Mouse (Mus musculus) stomach, postnatal 0 days (tissue): ENCODE data around the gene Thoc5. TPM values are rescaled to one million over a fixed set of nuclear protein-coding genes. Genes with fewer than 3 reads are reported as not detected.
A peak's percentile ranks its signal among the peaks of the same experiment; 100 is the strongest.

ENCODE experiments used
- ATAC-seq: fragments of 200-750 bp; cut with Nextera tagmentation; 2 replicates; pipeline ENCODE4 v1.8.0; 2017; ENCODE audit not compliant: low FRiP score, low TSS enrichment
- DNase-seq: peaks from one replicate; pipeline ENCODE4 v3.0.0-alpha.2; 2016; ENCODE audit warnings: low spot score
- H3K27ac ChIP-seq: fragments of 300-500 bp; sonication (generic); replicated peaks from 2 replicates; pipeline ENCODE4 v1.5.1; 2014; ENCODE audit warnings: mild to moderate bottlenecking, control low read depth
- H3K27me3 ChIP-seq: fragments of 300-500 bp; sonication (generic); 2 replicates; pipeline ENCODE4 v1.6.1; 2014; ENCODE audit warnings: low read length; ENCODE audit not compliant: control insufficient read depth, insufficient read depth
- H3K36me3 ChIP-seq: fragments of 300-500 bp; sonication (generic); 2 replicates; pipeline ENCODE4 v1.6.1; 2014; ENCODE audit warnings: low read length, mixed read lengths; ENCODE audit not compliant: control insufficient read depth, insufficient read depth
- H3K4me1 ChIP-seq: fragments of 300-500 bp; sonication (generic); replicated peaks from 2 replicates; pipeline ENCODE4 v1.6.1; 2014; ENCODE audit warnings: antibody characterized with exemption; ENCODE audit not compliant: control insufficient read depth, insufficient read depth
- H3K4me2 ChIP-seq: fragments of 300-500 bp; sonication (generic); replicated peaks from 2 replicates; pipeline ENCODE4 v1.6.1; 2014; ENCODE audit warnings: low read depth, mild to moderate bottlenecking, control low read depth, moderate library complexity
- H3K4me3 ChIP-seq: fragments of 300-500 bp; sonication (generic); 2 replicates; pipeline ENCODE4 v1.5.1; 2014; ENCODE audit warnings: low read depth, low read length, control low read depth
- H3K9ac ChIP-seq: fragments of 300-500 bp; sonication (generic); 2 replicates; pipeline ENCODE4 v1.6.1; 2014; ENCODE audit warnings: mild to moderate bottlenecking, low read length, control low read depth, mixed read lengths
- H3K9me3 ChIP-seq: fragments of 300-500 bp; sonication (generic); 2 replicates; pipeline ENCODE4 v1.6.1; 2016; ENCODE audit warnings: low read length; ENCODE audit not compliant: control insufficient read depth
- CTCF ChIP-seq: IDR thresholded peaks from 2 replicates; pipeline ENCODE4 v1.5.1; 2016; ENCODE audit warnings: antibody characterized with exemption, low read depth, mild to moderate bottlenecking, moderate library complexity
- EP300 ChIP-seq: optimal IDR thresholded peaks from 2 replicates; pipeline ENCODE3; 2016; ENCODE audit warnings: antibody characterized with exemption
- WGBS: fragments of 180-500 bp; shearing (Covaris S2); extraction: QIAGEN DNeasy Blood & Tissue Kit; methylation state at CpG from one replicate; pipeline ENCODE4 v1.1.7; 2014; 5-methylcytosine and 5-hydroxymethylcytosine counted together
- polyA plus RNA-seq: library from polyadenylated mRNA; unstranded; fragments of >200 nt; fragmentation: Nextera tagmentation; extraction: Ambion mirVana; gene quantifications from 2 replicates; pipeline ENCODE4 v1.2.1, GENCODE M21; 2015

Thoc5 gene
- polyA plus RNA-seq, 1 experiment from 2014 or later, result 18.3 TPM

- ATAC-seq, result no peak
- Histone ChIP-seq H3K4me2 (no peak overlapping the region), H3K9me3 (no peaks in the 10 kb centered on the region), H3K9ac (no peak overlapping the region), H3K4me1 (no peaks in the 10 kb centered on the region), H3K27ac (no peak overlapping the region), H3K27me3 (peaks cover 37% of the 10 kb centered on the region), H3K36me3 (no peaks in the 10 kb centered on the region), H3K4me3 (no peak overlapping the region)
- DNase-seq, result no peak
- TF ChIP-seq EP300, result no peak
- no peak for TF ChIP-seq CTCF
- WGBS, result 41% methylated on average over 8 of the region's 8 CpGs
Measured at GRCm38 (mm10) chr11:4948792-4949191, 53.7 kb downstream of the Thoc5 start.

- Histone ChIP-seq H3K36me3 (no peaks in the 10 kb centered on the region), H3K27me3 (peaks cover 37% of the 10 kb centered on the region), H3K27ac (no peak overlapping the region), H3K4me2 (no peak overlapping the region), H3K9ac (no peak overlapping the region), H3K4me1 (no peaks in the 10 kb centered on the region), H3K9me3 (no peaks in the 10 kb centered on the region), H3K4me3 (no peak overlapping the region)
- no peak for ATAC-seq
- WGBS, result 8% methylated on average over 23 of the region's 23 CpGs
- TF ChIP-seq EP300 (no peak), CTCF (no peak)
- peak; percentile 82 for DNase-seq
Measured at GRCm38 (mm10) chr11:4949256-4950044, 54.3 kb downstream of the Thoc5 start.

- H3K9ac ChIP-seq, result no peak overlapping the region
- H3K36me3 ChIP-seq, result no peaks in the 10 kb centered on the region
- TF ChIP-seq CTCF (no peak), EP300 (no peak)
- no peak overlapping the region for H3K27ac ChIP-seq
- no peak overlapping the region for H3K4me3 ChIP-seq
- H3K9me3 ChIP-seq, result no peaks in the 10 kb centered on the region
- H3K4me2 ChIP-seq, result no peak overlapping the region
- ATAC-seq, result no peak
- H3K4me1 ChIP-seq, result no peaks in the 10 kb centered on the region
- H3K27me3 ChIP-seq, result peaks cover 17% of the 10 kb centered on the region
- WGBS, result 9% methylated on average over 4 of the region's 6 CpGs
- no peak for DNase-seq
Measured at GRCm38 (mm10) chr11:4953401-4953800, 58.3 kb downstream of the Thoc5 start.

GRCm38 (mm10) chr11:4953918-4954317 is 58.8 kb downstream of the Thoc5 start:
- Histone ChIP-seq H3K9me3 (no peaks in the 10 kb centered on the region), H3K27ac (no peak overlapping the region), H3K9ac (0 out of 2 replicates have a peak overlapping the region, but pooled peaks have one; percentile 8), H3K4me2 (no peak overlapping the region), H3K27me3 (peaks cover 11% of the 10 kb centered on the region), H3K4me1 (no peaks in the 10 kb centered on the region), H3K4me3 (no peak overlapping the region), H3K36me3 (no peaks in the 10 kb centered on the region)
- TF ChIP-seq CTCF (no peak), EP300 (no peak)
- ATAC-seq (no peak), DNase-seq (peak; percentile 50)
- under 1% methylated on average over 8 of the region's 8 CpGs for WGBS

GRCm38 (mm10) chr11:4963099-4963808 is 68.1 kb downstream of the Thoc5 start:
- Histone ChIP-seq H3K4me3 (no peak overlapping the region), H3K4me2 (no peak overlapping the region), H3K9me3 (no peaks in the 10 kb centered on the region), H3K36me3 (no peaks in the 10 kb centered on the region), H3K9ac (no peak overlapping the region), H3K27ac (no peak overlapping the region), H3K27me3 (no peaks in the 10 kb centered on the region), H3K4me1 (no peaks in the 10 kb centered on the region)
- TF ChIP-seq CTCF (no peak), EP300 (no peak)
- DNase-seq (no peak), ATAC-seq (no peak)
- WGBS, result 48% methylated on average over 6 of the region's 6 CpGs

- Histone ChIP-seq H3K9ac (no peak overlapping the region), H3K9me3 (no peaks in the 10 kb centered on the region), H3K4me1 (no peaks in the 10 kb centered on the region), H3K27me3 (no peaks in the 10 kb centered on the region), H3K4me3 (no peak overlapping the region), H3K36me3 (no peaks in the 10 kb centered on the region), H3K27ac (no peak overlapping the region), H3K4me2 (no peak overlapping the region)
- DNase-seq (no peak), ATAC-seq (no peak)
- WGBS, result 52% methylated on average over 2 of the region's 2 CpGs
- TF ChIP-seq CTCF (no peak), EP300 (no peak)
Measured at GRCm38 (mm10) chr11:4966325-4966724, 71.2 kb downstream of the Thoc5 start.
